Mouse (Mus musculus) lung, postnatal 0 days (tissue): ENCODE results near the gene Slc17a5. TPM values are rescaled to one million over a fixed set of nuclear protein-coding genes. Genes with fewer than 3 reads are reported as not detected.

ENCODE experiments used
- ATAC-seq: fragments of 200-750 bp; cut with Nextera tagmentation; 2 replicates; pipeline ENCODE4 v1.8.0; 2017; ENCODE audit warnings: moderate library complexity
- DNase-seq: peaks from one replicate; pipeline ENCODE4 v3.0.0-alpha.2; 2016; ENCODE audit warnings: low spot score
- H3K27ac ChIP-seq: fragments of 300-500 bp; sonication (generic); 2 replicates; pipeline ENCODE4 v1.5.1; 2014; ENCODE audit warnings: antibody characterized with exemption, mild to moderate bottlenecking, low read length, mixed read lengths
- H3K27me3 ChIP-seq: fragments of 300-500 bp; sonication (generic); replicated peaks from 2 replicates; pipeline ENCODE4 v1.6.1; 2014; ENCODE audit warnings: low read length, mixed read lengths; ENCODE audit not compliant: insufficient read depth
- H3K36me3 ChIP-seq: fragments of 300-500 bp; sonication (generic); 2 replicates; pipeline ENCODE4 v1.6.1; 2014; ENCODE audit warnings: low read length, mixed read lengths; ENCODE audit not compliant: insufficient read depth
- H3K4me1 ChIP-seq: fragments of 300-500 bp; sonication (generic); 2 replicates; pipeline ENCODE4 v1.6.1; 2014; ENCODE audit warnings: antibody characterized with exemption, low read depth, low read length, mixed read lengths; ENCODE audit not compliant: insufficient read depth
- H3K4me2 ChIP-seq: fragments of 300-500 bp; sonication (generic); replicated peaks from 2 replicates; pipeline ENCODE4 v1.6.1; 2014; ENCODE audit warnings: low read depth, mild to moderate bottlenecking, low read length, moderate library complexity, mixed read lengths
- H3K4me3 ChIP-seq: fragments of 300-500 bp; sonication (generic); 2 replicates; pipeline ENCODE4 v1.5.1; 2014; ENCODE audit warnings: low read depth, low read length
- H3K9ac ChIP-seq: fragments of 300-500 bp; sonication (generic); replicated peaks from 2 replicates; pipeline ENCODE4 v1.6.1; 2014; ENCODE audit warnings: low read depth, mild to moderate bottlenecking
- H3K9me3 ChIP-seq: fragments of 300-500 bp; sonication (generic); 2 replicates; pipeline ENCODE4 v1.6.1; 2016; ENCODE audit warnings: low read length, mixed read lengths
- CTCF ChIP-seq: IDR thresholded peaks from 2 replicates; pipeline ENCODE4 v1.5.1; 2016; ENCODE audit warnings: antibody characterized with exemption, mild to moderate bottlenecking
- EP300 ChIP-seq: IDR thresholded peaks from 2 replicates; pipeline ENCODE4 v1.6.1; 2016; ENCODE audit warnings: antibody characterized with exemption, mild to moderate bottlenecking, control low read depth
- WGBS: fragments of 180-500 bp; shearing (Covaris S2); extraction: QIAGEN DNeasy Blood & Tissue Kit; methylation state at CpG from one replicate; pipeline ENCODE4 v1.1.7; 2014; 5-methylcytosine and 5-hydroxymethylcytosine counted together
- polyA plus RNA-seq: library from polyadenylated mRNA; unstranded; fragments of >200 nt; fragmentation: Nextera tagmentation; extraction: Ambion mirVana; gene quantifications from 2 replicates; pipeline ENCODE4 v1.2.1, GENCODE M21; 2015

Slc17a5 gene
- 19.9 TPM in 2 replicates for polyA plus RNA-seq

DNA sequence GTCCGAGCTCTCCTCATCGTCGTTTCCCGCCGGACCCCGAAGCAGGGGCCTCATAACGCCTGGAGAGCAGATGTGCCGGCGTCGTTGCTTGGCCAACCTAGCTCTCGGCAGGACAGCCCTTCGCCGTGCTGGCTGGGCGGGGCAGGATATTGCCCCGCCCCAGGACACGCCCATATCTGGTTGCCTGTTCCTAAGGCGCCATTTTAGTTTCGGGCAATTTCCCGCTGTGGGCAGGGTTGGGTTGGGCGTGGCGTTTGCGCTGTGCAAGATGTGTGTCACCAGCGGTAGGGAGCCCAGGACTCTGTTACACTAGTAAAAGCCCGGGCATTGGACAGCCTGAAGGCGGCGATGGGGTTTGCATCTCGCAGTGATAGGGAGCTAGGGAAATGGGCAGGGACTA, at the start of gene Slc17a5:
Slc17a5 (minus strand) TSS at position 128 of the 400 bp plus-strand sequence.
- Histone ChIP-seq H3K27ac (peak within 1 kb of the TSS; percentile 82), H3K4me3 (peak within 1 kb of the TSS; percentile 63), H3K4me1 (peaks cover 11% of the 10 kb centered on the region; the same call in 1 of the 2 replicates), H3K9me3 (no peaks in the 10 kb centered on the region), H3K27me3 (no peaks in the 10 kb centered on the region), H3K9ac (peak within 1 kb of the TSS; percentile 44), H3K36me3 (no peaks in the 10 kb centered on the region), H3K4me2 (peak within 1 kb of the TSS; percentile 72)
- ATAC-seq = peak; percentile 99
- TF ChIP-seq EP300 (no peak), CTCF (peak; percentile 26; the same call in 1 of the 2 replicates)
- DNase-seq = peak; percentile 97
- 2% methylated on average over 27 of the region's 27 CpGs for WGBS

DNA sequence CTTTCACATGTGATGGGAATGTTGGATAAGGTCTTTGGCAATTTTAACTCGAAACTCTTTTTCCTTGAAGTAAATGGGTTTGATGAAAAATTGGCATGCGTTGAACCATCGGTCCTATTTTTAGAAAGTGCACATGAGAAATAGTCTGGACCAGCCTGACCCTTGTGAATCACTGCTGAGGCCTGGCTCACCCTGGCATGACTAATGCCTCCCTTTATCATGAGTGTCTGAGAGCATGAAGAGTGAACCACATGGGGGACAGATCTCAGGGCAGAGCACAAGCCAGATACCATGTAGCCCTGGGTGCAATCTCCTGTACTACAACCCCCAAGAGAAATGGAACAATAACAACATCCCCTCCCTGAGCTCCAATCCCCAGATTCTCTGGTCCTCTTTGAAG, 46.1 kb upstream of the Slc17a5 start:
- no peak for DNase-seq
- WGBS = 90% methylated on average over 3 of the region's 3 CpGs
- TF ChIP-seq EP300 (no peak), CTCF (no peak)
- Histone ChIP-seq H3K9ac (no peak overlapping the region), H3K27me3 (no peaks in the 10 kb centered on the region), H3K9me3 (no peaks in the 10 kb centered on the region), H3K4me3 (no peak overlapping the region), H3K27ac (no peak overlapping the region), H3K4me2 (no peak overlapping the region), H3K36me3 (no peaks in the 10 kb centered on the region), H3K4me1 (no peaks in the 10 kb centered on the region)
- ATAC-seq = no peak

DNA sequence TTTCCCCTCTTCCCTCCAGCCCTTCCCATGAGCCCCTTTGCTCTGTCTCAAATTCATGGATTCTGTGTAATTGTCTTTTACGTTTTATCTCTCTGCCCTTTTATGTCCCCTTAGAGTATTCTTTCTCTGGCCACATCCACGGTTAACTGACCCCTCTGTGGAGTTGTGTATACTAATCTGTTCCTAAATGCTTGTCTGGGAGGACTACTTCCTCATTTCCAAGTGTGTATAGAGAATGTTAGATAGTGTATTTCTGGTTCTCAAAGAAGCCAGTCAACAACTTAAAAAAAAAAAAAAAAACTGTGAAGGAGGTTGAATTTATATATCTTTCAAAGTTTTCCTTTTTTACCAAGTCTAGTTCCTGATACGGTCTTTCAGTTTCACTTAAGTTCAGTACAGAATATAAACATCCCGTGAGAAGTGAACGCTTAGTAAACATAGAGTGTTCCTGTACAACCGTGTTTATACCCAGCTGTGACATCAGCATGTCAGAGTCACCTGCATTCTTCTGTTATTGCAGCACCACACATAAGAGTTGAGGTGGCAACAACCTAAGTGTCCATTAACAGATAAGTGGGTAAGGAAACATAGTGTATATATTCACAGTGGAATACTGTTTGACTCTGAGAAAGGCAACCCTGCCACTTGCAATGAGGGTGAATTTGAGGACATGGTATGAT, 44.1 kb upstream of the Slc17a5 start:
- Histone ChIP-seq H3K9ac (no peak overlapping the region), H3K4me3 (no peak overlapping the region), H3K27me3 (no peaks in the 10 kb centered on the region), H3K9me3 (no peaks in the 10 kb centered on the region), H3K4me1 (no peaks in the 10 kb centered on the region), H3K36me3 (no peaks in the 10 kb centered on the region), H3K27ac (no peak overlapping the region), H3K4me2 (no peak overlapping the region)
- no peak for TF ChIP-seq CTCF
- TF ChIP-seq EP300 = peak; percentile 84
- DNase-seq = peak; percentile 48
- peak; percentile 85 for ATAC-seq
- 27% methylated on average over 6 of the region's 6 CpGs for WGBS

DNA sequence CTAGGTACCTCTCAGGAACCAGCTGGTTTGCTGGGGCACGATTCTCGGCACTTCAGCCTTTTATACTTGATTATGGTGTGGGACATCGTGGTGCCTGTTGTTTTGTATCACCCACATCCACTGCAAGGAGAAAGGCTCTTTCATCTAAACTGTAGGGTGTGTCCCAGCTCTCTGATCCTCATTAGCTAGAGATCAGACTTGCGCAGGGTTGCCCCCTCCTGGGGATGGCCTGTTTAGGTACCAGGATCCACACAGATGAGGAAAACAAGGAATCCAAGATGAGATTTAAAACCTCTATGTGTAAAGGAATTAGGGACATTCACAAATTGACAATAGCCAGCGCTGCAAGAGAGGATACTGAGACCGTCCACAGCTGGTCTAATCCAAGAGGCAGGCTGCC, 42.1 kb upstream of the Slc17a5 start:
- no peak overlapping the region for H3K9ac ChIP-seq
- no peak overlapping the region for H3K27ac ChIP-seq
- no peaks in the 10 kb centered on the region for H3K4me1 ChIP-seq
- TF ChIP-seq EP300 (no peak), CTCF (peak; percentile 59)
- no peaks in the 10 kb centered on the region for H3K27me3 ChIP-seq
- ATAC-seq (peak; percentile 56; the same call in 1 of the 2 replicates), DNase-seq (peak; percentile 19)
- H3K4me3 ChIP-seq = no peak overlapping the region
- 56% methylated on average over 6 of the region's 6 CpGs for WGBS
- no peaks in the 10 kb centered on the region for H3K9me3 ChIP-seq
- no peak overlapping the region for H3K4me2 ChIP-seq
- H3K36me3 ChIP-seq = no peaks in the 10 kb centered on the region

DNA sequence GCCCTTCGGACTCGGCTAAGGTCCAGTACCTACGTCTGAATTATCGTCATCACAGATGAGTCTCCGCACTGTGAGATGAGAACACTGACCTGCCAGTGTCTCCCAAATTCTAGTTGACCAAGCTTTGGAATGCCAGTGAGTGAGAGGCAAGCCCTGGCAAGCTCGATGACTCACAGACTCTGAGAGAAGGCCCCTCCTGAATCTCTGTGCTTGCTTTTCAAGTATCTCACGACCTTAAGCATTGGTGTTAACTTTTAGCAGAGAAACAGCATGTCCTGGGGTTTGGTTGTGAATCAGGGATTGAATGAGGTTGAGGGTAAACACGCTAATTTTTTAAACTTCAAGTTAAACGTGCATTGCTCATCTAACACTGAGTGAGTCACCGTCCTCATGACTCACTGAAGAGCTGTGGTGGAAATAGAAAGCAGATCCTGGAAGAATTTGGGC, 35.5 kb upstream of the Slc17a5 start:
- no peak overlapping the region for H3K27ac ChIP-seq
- H3K4me3 ChIP-seq = no peak overlapping the region
- H3K36me3 ChIP-seq = no peaks in the 10 kb centered on the region
- peak; percentile 60; the same call in 1 of the 2 replicates for TF ChIP-seq EP300
- TF ChIP-seq CTCF = no peak
- no peaks in the 10 kb centered on the region for H3K27me3 ChIP-seq
- no peaks in the 10 kb centered on the region for H3K4me1 ChIP-seq
- no peak overlapping the region for H3K4me2 ChIP-seq
- H3K9me3 ChIP-seq = no peaks in the 10 kb centered on the region
- ATAC-seq = peak; percentile 58
- no peak overlapping the region for H3K9ac ChIP-seq
- peak; percentile 45 for DNase-seq
- 71% methylated on average over 10 of the region's 10 CpGs for WGBS

DNA sequence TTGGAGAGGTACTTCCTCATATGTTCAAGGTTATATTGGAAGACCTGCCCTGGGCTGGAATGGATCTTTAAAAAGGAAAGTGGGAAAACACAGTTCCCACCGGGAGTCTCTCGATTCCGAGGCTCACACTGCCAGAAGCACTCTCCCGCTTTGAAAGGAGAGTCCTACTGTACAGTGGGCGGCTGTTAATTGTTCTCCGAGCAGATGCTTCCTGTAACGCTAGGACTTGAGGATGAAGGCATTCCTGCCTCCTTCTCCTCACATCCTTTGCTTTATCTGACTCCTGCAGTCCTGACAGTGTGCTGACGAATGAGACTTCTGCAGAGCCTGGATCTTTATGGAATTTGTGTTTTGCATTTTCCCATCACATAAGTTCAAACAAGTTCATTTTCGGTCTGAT, 31.4 kb upstream of the Slc17a5 start:
- Histone ChIP-seq H3K4me3 (no peak overlapping the region), H3K27me3 (no peaks in the 10 kb centered on the region; the same call in 1 of the 2 replicates), H3K4me1 (no peaks in the 10 kb centered on the region; the same call in 1 of the 2 replicates), H3K9ac (no peak overlapping the region), H3K27ac (no peak overlapping the region), H3K9me3 (no peaks in the 10 kb centered on the region), H3K4me2 (no peak overlapping the region), H3K36me3 (no peaks in the 10 kb centered on the region)
- DNase-seq = peak; percentile 55
- ATAC-seq = peak; percentile 69
- WGBS = 50% methylated on average over 9 of the region's 9 CpGs
- TF ChIP-seq EP300 (no peak), CTCF (no peak)
